Mouse (Mus musculus): ENCODE results near the gene Eipr1.

- TF ChIP-seq CHD2 (IDR thresholded peaks at IDR 0.05; ENCODE audit: low read depth, low read length) = no peak
- TF ChIP-seq ZC3H11A (IDR thresholded peaks at IDR 0.05; ENCODE audit: borderline replicate concordance, low read depth, low read length) = no peak
- no peak for TF ChIP-seq HCFC1 (IDR thresholded peaks at IDR 0.05; ENCODE audit: borderline replicate concordance, insufficient read depth, low read length)
- no peak for TF ChIP-seq ZNF384 (IDR thresholded peaks at IDR 0.05; ENCODE audit: low read depth, low read length)
- no peak for TF ChIP-seq MAFK (IDR thresholded peaks at IDR 0.05; ENCODE audit: insufficient read depth, low read depth, low read length)
These were observed 153.9 kb downstream of the Eipr1 start for GRCm38 (mm10) chr12:28905486-28905885.
